Mouse (Mus musculus) heart, embryonic 12.5 days (tissue): ENCODE data around the gene Tarm1. TPM values are rescaled to one million over a fixed set of nuclear protein-coding genes. Genes with fewer than 3 reads are reported as not detected.

Experiments used
- ATAC-seq: fragments of 200-750 bp; cut with Nextera tagmentation; 2 replicates; pipeline ENCODE4 v1.8.0; 2017; ENCODE audit warnings: moderate TSS enrichment, moderate library complexity; ENCODE audit not compliant: insufficient number of reproducible peaks, low FRiP score
- H3K27ac ChIP-seq: fragments of 300-500 bp; sonication (generic); 2 replicates; pipeline ENCODE4 v1.5.1; 2016; ENCODE audit warnings: mild to moderate bottlenecking, moderate library complexity; ENCODE audit not compliant: poor library complexity, severe bottlenecking
- H3K27me3 ChIP-seq: fragments of 300-500 bp; sonication (generic); replicated peaks from 2 replicates; pipeline ENCODE4 v1.6.1; 2016; ENCODE audit warnings: mild to moderate bottlenecking, moderate library complexity
- H3K36me3 ChIP-seq: fragments of 300-500 bp; sonication (generic); 2 replicates; pipeline ENCODE4 v1.6.1; 2016; ENCODE audit warnings: mild to moderate bottlenecking, moderate library complexity
- H3K4me1 ChIP-seq: fragments of 300-500 bp; sonication (generic); replicated peaks from 2 replicates; pipeline ENCODE4 v1.6.1; 2016; ENCODE audit warnings: mild to moderate bottlenecking
- H3K4me2 ChIP-seq: fragments of 300-500 bp; sonication (generic); 2 replicates; pipeline ENCODE4 v1.6.1; 2016; ENCODE audit warnings: mild to moderate bottlenecking, moderate library complexity
- H3K4me3 ChIP-seq: fragments of 300-500 bp; sonication (generic); 2 replicates; pipeline ENCODE4 v1.5.1; 2016; ENCODE audit warnings: mild to moderate bottlenecking
- H3K9ac ChIP-seq: fragments of 300-500 bp; sonication (generic); 2 replicates; pipeline ENCODE4 v1.6.1; 2016; ENCODE audit warnings: mild to moderate bottlenecking, moderate library complexity
- H3K9me3 ChIP-seq: fragments of 300-500 bp; sonication (generic); replicated peaks from 2 replicates; pipeline ENCODE4 v1.6.1; 2016; ENCODE audit warnings: mild to moderate bottlenecking, moderate library complexity
- WGBS: fragments of 180-500 bp; shearing (Covaris S2); methylation state at CpG from one replicate; pipeline ENCODE4 v1.1.7; 2016; 5-methylcytosine and 5-hydroxymethylcytosine counted together
- polyA plus RNA-seq: library from polyadenylated mRNA; unstranded; fragments of >200 nt; fragmentation: Nextera tagmentation; extraction: Ambion mirVana; gene quantifications from 2 replicates; pipeline ENCODE4 v1.2.1, GENCODE M21; 2016

Tarm1 gene
- polyA plus RNA-seq, 1 experiment from 2014 or later, result not detected

- Histone ChIP-seq H3K4me3 (no peak overlapping the region), H3K27me3 (no peaks in the 10 kb centered on the region), H3K9ac (no peak overlapping the region), H3K36me3 (no peaks in the 10 kb centered on the region), H3K27ac (no peak overlapping the region), H3K4me1 (no peaks in the 10 kb centered on the region), H3K9me3 (no peaks in the 10 kb centered on the region), H3K4me2 (no peak overlapping the region)
- no peak for ATAC-seq
- WGBS, result 90% methylated on average over 10 of the region's 10 CpGs
These were observed 45.1 kb downstream of the Tarm1 start for GRCm38 (mm10) chr7:3457111-3457840.

DNA sequence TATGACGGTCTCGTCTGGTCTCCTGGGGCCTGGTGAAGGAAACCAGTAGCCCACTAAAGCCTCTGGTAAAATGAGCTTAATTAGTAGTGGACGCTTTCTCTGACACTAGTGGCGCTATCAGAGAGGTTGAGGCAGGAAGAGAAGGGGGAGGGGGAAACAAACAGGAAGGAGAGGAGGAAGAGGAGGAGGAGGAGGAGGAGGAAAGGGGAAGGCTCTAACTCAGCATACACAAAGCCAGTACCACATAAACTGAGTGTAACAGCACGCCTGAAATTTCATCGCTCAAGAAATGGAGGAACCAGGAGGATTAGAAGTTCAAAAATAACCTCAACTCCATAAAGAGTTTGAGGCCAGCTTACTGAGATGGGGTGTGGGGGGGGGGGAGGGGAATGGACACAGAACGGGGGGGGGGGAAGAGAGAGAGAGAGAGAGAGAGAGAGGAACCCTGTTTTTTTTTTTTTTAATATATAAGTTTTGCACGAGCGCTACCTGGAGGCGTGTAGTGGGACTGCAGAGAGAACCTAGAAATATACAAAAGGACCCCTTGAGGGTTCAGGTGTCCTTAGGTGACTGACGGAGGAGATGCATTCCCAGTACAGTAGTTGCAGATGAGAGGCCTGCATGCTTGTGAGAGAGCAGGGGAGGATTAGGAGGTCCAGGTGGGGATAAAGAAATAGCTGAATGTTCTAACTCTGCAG, 48.8 kb downstream of the Tarm1 start:
- no peaks in the 10 kb centered on the region for H3K4me1 ChIP-seq
- no peaks in the 10 kb centered on the region for H3K36me3 ChIP-seq
- no peak overlapping the region for H3K9ac ChIP-seq
- WGBS, result 58% methylated on average over 10 of the region's 11 CpGs
- no peak overlapping the region for H3K4me3 ChIP-seq
- no peak overlapping the region for H3K4me2 ChIP-seq
- no peak overlapping the region for H3K27ac ChIP-seq
- peaks cover 26% of the 10 kb centered on the region for H3K27me3 ChIP-seq
- no peaks in the 10 kb centered on the region for H3K9me3 ChIP-seq
- ATAC-seq, result no peak

DNA sequence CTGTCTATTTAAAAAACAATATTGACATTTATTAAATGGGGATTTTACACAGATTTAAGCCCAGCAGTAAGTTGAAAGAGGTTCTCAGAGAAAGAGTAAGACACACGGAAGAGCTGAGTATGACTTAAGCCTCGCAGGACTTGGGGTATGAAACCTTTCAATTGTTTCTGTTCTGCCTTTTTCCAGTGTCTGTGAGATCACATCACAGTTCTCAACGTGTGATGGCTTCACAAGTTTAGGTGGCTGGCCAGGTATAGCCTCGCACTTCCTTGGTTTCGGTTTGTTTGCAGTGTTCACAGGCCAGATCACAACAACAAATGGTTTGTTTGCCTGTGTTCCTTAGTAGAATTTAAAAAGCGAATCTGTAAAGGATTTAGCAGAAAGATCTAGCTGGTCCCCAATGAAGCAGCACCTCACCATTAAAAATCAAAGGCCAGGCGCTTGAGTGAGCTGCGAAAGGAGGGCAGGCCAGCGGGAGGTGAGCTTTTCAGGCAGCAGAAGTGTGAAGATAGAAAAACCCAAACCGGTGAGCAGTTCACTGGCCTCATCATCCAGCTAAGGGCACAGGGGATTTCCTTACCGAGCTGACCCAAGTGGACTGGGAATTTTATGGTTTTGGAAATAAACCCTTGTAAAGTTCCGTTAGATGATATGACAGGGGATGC, 49.5 kb downstream of the Tarm1 start:
- ATAC-seq, result no peak
- no peak overlapping the region for H3K27ac ChIP-seq
- 40% methylated on average over 12 of the region's 12 CpGs for WGBS
- H3K36me3 ChIP-seq, result no peaks in the 10 kb centered on the region
- H3K4me2 ChIP-seq, result no peak overlapping the region
- H3K4me3 ChIP-seq, result no peak overlapping the region
- no peaks in the 10 kb centered on the region for H3K4me1 ChIP-seq
- H3K9ac ChIP-seq, result no peak overlapping the region
- H3K27me3 ChIP-seq, result peaks cover 26% of the 10 kb centered on the region
- H3K9me3 ChIP-seq, result no peaks in the 10 kb centered on the region

DNA sequence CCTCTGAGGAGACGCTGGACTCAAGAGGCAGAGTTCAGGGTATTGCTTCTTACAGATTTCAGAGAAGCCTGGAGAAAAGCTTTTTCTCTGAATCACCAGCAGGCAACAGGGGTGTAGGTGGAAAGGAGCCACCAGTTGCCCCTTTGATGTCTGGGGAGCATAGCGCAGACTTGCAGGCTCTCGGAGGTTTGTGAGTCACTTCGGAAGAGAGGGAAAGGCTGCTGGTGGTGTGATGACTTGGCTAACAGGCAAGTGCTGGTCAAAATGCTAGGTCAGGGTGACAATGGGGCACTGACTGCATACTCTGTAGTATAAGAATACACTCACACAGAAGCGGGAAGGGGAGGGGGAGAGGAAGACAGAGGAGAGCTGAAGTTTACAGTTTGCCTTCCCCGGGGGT, 51.3 kb downstream of the Tarm1 start:
- 33% methylated on average over 6 of the region's 6 CpGs for WGBS

GRCm38 (mm10) chr7:3450671-3451070, 51.8 kb downstream of the Tarm1 start:
- H3K36me3 ChIP-seq, result no peaks in the 10 kb centered on the region
- no peak for ATAC-seq
- no peaks in the 10 kb centered on the region for H3K4me1 ChIP-seq
- H3K27me3 ChIP-seq, result peaks cover 26% of the 10 kb centered on the region
- no peak overlapping the region for H3K4me2 ChIP-seq
- no peak overlapping the region for H3K9ac ChIP-seq
- no peaks in the 10 kb centered on the region for H3K9me3 ChIP-seq
- no peak overlapping the region for H3K4me3 ChIP-seq
- WGBS, result 58% methylated on average over 5 of the region's 5 CpGs
- H3K27ac ChIP-seq, result no peak overlapping the region

More for the DNA sequence above, 51.3 kb downstream of the Tarm1 start:
- Histone ChIP-seq H3K9me3 (no peaks in the 10 kb centered on the region), H3K4me1 (no peaks in the 10 kb centered on the region), H3K4me2 (no peak overlapping the region), H3K36me3 (no peaks in the 10 kb centered on the region), H3K4me3 (no peak overlapping the region), H3K9ac (no peak overlapping the region), H3K27me3 (peaks cover 26% of the 10 kb centered on the region), H3K27ac (no peak overlapping the region)
- ATAC-seq, result no peak

DNA sequence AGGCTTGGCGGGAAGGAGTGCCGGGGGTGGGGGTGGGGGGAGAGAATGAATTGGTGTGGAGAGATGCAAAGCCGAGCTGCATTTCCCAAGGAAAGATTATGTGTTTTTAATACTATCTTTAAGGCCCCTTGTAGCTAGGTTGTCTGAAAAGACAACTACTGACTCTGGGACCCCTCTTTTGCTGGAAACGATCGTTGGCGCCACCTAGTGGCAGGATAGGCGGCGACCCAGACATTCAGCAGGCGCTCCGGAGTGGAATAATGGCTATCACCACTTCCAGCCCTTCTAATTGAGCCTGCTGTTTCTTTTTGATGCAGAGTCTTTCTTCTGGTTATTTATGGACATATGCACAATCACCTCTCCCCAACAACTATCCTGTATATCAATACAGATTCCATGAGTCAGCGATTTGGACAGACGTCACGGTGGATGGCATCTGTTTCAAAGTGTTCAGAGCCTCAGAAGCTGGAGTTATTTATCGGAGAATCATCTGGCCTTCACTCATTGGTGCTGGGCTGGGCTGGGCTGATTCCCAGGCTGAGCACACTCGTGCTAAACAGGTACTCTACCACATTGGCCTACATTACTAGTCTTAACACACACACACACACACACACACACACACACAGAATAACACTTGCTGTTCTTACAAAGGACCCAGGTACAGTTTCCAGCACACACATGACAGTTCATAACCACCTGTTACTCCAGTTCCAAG, 53.5 kb downstream of the Tarm1 start:
- Histone ChIP-seq H3K4me1 (no peaks in the 10 kb centered on the region), H3K4me2 (peak overlapping the region; percentile 41), H3K4me3 (no peak overlapping the region), H3K36me3 (no peaks in the 10 kb centered on the region), H3K27me3 (peaks cover 26% of the 10 kb centered on the region), H3K9me3 (no peaks in the 10 kb centered on the region), H3K9ac (no peak overlapping the region), H3K27ac (no peak overlapping the region)
- WGBS, result 17% methylated on average over 15 of the region's 15 CpGs
- no peak for ATAC-seq

DNA sequence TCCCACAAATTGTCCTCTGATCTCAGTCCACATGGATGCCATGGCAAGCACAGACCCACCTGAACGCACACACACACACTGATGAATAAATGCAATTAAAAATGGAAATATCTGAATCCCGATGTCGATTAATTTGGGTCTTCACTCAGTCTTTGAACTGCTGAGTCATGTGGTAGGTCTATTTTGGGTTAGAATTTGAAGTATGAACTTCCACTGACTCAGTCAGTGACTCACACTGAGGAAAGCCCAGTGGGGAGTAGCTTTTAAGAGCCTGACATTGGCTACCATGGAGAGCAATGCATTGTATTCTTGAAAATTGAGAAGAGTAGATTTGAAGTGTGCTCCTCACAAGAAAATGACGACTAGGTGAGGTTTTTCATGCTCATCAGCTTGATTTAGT, 55.4 kb downstream of the Tarm1 start:
- H3K4me1 ChIP-seq, result no peaks in the 10 kb centered on the region
- no peak overlapping the region for H3K9ac ChIP-seq
- no peak for ATAC-seq
- WGBS, result 71% methylated on average over 4 of the region's 4 CpGs
- H3K27ac ChIP-seq, result no peak overlapping the region
- no peak overlapping the region for H3K4me3 ChIP-seq
- H3K4me2 ChIP-seq, result no peak overlapping the region
- H3K9me3 ChIP-seq, result no peaks in the 10 kb centered on the region
- no peaks in the 10 kb centered on the region for H3K36me3 ChIP-seq
- H3K27me3 ChIP-seq, result peaks cover 24% of the 10 kb centered on the region

GRCm38 (mm10) chr7:3446584-3446983, 55.8 kb downstream of the Tarm1 start:
- 71% methylated on average over 3 of the region's 3 CpGs for WGBS
- Histone ChIP-seq H3K9me3 (no peaks in the 10 kb centered on the region), H3K27ac (no peak overlapping the region)

GRCm38 (mm10) chr7:3444678-3445077, 57.7 kb downstream of the Tarm1 start:
- H3K4me2 ChIP-seq, result no peak overlapping the region
- 82% methylated on average over 3 of the region's 3 CpGs for WGBS
- H3K4me1 ChIP-seq, result no peaks in the 10 kb centered on the region
- no peak overlapping the region for H3K27ac ChIP-seq
- H3K27me3 ChIP-seq, result 0 out of 2 replicates have a peak, but pooled peaks cover 7% of the 10 kb centered on the region
- ATAC-seq, result no peak
- no peaks in the 10 kb centered on the region for H3K36me3 ChIP-seq
- no peak overlapping the region for H3K4me3 ChIP-seq
- H3K9me3 ChIP-seq, result no peaks in the 10 kb centered on the region
- no peak overlapping the region for H3K9ac ChIP-seq

More at GRCm38 (mm10) chr7:3446584-3446983, 55.8 kb downstream of the Tarm1 start:
- Histone ChIP-seq H3K4me3 (no peak overlapping the region), H3K36me3 (no peaks in the 10 kb centered on the region), H3K27me3 (peaks cover 21% of the 10 kb centered on the region), H3K4me1 (no peaks in the 10 kb centered on the region), H3K4me2 (no peak overlapping the region), H3K9ac (no peak overlapping the region)
- no peak for ATAC-seq

DNA sequence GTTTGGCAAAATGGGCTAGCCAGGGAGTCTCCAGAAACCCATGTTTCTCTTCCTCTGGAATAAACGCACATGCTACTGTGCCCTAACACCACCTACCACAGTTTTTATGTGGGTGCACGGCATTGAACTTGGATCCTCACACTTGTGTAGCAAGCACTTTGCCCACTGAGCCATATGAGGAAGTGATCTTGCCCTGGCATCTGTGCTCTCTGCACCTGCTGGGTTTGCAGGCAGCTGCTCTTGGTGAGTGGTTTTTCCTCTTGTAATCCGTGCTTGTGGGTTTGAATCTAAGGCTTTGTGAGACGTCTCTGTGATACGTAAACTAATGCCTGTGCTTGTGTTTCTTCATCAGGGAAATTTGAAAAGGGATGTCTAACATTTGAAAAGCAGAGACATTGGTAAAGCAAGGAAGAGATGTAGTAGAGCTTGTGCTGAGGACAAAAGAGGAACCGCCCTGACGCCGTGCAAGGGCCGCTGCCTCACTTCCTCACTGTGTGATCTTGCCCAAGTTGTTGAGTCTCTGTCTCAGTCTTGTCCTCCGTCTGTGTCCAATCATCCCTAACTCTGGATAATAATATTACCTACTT, 59.9 kb downstream of the Tarm1 start:
- Histone ChIP-seq H3K27me3 (no peaks in the 10 kb centered on the region), H3K27ac (no peak overlapping the region), H3K4me1 (peaks cover 6% of the 10 kb centered on the region), H3K4me2 (no peak overlapping the region), H3K4me3 (no peak overlapping the region), H3K36me3 (no peaks in the 10 kb centered on the region), H3K9ac (no peak overlapping the region), H3K9me3 (no peaks in the 10 kb centered on the region)
- 82% methylated on average over 10 of the region's 10 CpGs for WGBS
- no peak for ATAC-seq
